Mouse (Mus musculus): ENCODE data around the gene Aldh1l1.

The Aldh1l1 gene

DNA sequence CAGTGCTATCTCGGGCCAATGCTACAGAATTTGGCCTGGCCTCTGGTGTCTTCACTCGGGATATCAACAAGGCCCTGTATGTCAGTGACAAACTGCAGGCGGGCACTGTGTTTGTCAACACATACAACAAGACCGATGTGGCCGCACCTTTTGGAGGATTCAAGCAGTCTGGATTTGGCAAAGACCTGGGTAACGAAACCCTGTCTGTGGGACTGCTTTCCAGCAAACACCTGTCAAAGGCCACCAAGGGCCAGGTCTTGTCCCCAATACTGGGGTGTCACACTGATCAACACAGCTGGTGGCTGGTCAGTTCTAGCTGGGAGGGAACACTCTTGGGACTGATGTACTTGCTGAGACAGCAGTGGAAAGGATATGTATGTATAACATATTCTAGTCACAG lies 112.0 kb downstream of the Aldh1l1 start:
- no peak for DNase-seq

DNA sequence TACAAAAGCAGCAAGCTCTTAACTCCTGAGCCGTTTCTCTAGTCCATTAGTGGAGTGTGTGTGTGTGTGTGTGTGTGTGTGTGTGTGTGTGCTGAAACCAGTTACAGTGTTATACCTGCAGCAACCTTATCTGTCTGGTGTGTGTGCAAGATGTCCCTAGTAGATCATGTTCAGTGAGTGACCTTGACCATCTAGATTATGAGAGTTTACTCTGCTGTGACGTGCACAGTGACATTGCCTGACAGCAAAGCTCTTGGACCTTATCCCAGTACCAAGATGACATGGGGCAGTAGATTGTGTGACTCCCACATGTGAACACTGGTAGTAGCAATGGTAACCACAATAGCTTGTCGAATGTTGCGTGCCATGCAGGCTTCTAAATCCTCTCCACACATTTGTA lies 114.1 kb downstream of the Aldh1l1 start:
- DNase-seq = no peak

DNA sequence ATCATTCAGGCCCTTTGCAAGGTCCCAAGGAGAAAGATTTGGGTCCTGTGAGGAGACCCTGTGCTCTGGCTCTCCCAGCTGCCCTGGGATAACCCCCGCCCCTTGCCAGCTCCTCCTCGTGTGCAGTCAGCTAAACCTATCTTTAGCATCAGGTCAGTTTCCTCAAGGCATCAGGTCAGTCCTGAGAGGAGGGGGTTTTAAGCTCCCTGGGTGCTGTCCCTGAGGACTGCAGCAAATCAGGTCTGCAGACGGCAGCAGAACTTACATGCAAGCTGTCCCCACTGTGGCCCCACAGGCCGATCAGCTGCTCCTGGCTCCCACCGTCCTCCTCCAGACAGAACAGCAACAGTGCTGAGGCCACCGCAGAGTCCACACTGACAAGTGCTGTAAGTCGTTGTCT lies 115.5 kb downstream of the Aldh1l1 start:
- no peak for DNase-seq

DNA sequence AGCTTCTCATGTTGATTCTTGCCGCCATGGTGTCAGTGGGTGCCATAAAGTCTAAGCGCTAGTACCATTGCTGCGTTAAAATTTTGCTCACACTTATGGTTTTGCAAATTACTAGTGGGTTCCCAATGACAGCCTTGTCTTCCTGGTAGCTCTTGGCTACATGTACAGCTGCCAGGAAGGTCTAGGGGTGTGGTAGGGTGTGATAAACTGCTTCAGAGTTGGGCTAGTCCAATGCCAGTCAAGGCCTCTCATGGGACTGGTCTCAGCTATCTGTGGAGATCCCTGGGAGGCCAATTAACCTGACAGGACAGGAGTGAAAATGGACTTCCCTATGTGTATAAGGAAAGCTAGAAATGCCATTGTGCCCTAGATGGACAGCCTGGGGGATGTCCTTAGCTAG lies 116.1 kb downstream of the Aldh1l1 start:
- no peak for DNase-seq

DNA sequence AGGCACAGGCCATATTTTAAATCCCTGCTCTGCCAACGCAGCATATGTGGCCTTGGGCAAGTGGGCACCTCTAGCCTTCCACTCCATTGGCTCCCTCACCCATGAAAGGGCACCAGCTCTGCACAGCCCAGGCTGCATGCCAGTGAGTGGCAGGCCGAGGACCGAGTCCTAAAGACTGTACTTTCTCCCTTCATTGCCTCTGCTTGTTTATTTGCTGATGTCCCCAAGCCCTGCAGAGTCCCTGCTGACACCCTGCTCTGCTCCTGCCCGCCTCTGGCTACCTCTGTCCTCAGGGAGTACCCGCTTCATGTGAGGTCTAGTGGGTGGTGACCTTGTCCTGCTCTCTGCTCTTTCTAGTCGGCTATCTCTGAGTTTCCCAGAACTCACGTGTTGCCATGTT lies 116.9 kb downstream of the Aldh1l1 start:
- DNase-seq = no peak

DNA sequence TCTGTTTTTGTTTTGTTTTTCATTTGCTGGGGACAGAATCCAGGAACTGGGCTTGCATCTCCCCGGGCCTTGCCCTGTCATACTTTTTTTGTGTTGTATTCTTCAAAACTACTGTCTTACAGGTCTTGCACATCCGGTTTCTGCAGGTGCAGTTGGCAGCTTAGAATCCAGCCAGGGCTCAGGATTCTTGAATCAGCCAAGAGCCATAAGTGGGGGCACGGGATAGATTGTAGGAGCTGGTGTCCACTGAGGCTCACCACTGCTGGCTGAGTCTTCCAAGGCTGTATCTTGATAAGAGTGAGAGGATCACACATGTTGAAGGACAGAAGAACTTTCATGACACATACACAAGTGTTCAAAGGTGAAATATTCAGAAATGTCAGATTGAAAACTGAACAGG lies 117.9 kb downstream of the Aldh1l1 start:
- DNase-seq = no peak

DNA sequence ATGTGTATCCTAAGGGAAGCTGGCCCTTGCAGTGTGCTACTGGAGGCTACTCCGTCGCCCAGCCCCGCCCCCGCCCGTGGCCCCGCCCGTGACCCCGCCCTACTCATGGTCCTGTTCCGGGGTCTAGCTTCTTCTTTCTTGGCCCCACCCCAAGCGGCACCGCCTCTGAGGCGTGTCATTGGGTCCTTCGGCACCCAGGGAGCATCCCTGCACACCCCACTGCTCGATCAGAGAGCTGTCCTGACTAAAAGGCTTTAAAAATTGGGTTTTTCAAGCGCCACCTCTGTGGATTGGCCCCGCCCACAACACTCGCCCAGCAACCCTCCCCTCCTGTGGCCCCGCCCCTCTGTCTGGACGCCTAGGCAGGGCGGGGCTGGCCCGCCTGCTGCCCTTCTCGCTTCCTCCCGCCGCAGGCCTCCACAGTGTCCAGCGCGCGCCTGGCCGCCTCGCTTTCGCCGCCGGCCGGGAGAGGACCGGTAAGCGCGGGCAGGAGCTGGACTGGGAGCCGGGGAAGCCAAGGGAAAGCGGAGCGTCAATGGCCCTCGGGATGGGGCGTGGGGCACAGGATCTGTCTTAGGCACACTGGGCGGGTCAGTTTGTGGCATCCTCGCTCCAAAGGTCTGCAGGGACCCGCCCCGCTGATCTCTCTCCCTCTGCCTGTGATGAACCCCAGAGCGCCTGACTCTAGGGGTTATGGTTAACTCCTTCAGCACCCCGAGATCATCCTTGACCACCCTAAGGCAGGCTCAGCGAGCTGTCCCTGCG lies 118.5 kb downstream of the Aldh1l1 start, which contains the start of gene Slc41a3:
Gene Slc41a3, plus strand, starts transcription at position 193 of the 765 bp plus-strand sequence.
- DNase-seq = peak; percentile 91 to 94

DNA sequence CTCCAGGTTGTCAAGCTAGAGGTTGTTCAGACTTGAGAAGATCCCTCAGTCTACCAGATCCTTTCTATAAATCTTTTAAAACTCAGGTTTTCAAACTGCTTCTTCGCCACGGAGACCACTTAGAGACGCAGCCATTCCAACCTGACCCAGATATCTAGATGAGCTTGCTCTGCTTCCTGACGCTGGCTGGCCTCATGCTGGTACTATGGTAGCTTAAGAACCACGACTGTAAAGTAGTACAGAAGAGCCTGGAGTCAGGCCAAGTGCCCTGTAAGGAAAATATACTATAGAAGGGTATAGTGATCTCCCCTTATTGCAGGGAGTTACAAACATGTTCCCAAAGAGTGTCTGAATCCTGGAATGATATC lies 119.1 kb downstream of the Aldh1l1 start:
- DNase-seq = no peak

DNA sequence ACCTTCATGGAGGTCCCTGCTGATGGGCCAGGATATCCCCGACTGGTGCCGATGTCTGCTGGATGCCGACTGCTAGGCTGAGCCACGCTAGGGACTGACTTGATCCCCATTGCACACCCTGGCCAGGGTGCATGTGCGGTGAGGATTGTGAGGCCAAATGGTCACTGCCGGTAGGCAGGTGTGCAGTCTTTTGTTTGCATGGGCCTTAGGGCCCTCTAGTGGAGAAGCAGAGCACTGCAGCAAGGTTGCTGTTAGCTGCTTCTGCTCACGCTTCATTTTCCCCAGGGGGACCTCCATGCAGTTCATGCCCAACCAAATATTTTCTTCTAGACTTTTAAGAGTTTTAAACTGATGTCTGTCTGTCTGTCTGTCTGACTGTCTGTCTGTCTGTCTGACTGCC lies 120.3 kb downstream of the Aldh1l1 start:
- peak; percentile 61 to 63 for DNase-seq

DNA sequence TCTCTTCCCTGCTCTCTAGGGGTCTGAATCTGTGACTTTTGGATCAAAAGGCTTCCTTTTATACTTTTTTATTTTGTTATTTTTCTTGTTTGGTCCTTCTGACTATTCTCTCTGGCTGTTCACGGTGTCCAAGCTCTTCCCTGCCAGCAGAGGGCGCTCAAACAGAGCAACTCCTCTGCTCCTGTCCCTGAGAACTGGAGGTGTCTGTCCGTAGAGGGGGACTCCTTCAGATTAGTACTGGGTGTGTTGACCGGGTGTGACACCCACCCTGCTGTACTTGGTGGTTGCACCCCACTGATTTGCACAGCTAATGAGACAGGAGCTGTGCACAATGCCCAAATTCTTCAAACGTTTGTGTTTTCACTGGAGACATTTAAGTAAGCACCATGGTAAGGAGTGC lies 121.0 kb downstream of the Aldh1l1 start:
- DNase-seq = peak; percentile 45 to 62

DNA sequence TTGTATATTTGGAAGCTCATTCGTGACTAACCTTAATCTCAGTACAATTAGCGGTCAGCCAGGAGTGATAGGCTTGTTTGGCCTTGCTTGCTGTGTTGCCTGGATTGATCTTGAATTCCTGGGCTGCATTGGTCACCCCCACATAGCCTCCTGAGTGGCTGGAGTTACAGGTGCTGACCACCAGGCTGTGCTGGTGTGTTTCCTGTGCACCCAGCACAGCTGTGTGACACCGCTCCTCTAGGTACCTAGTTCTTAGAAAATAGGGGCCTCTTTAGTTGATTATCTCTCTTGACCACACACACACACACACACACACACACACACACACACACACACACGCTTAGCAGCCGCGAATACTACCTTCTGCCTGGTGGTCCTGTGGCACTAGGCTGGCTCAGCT lies 122.0 kb downstream of the Aldh1l1 start:
- no peak for DNase-seq

DNA sequence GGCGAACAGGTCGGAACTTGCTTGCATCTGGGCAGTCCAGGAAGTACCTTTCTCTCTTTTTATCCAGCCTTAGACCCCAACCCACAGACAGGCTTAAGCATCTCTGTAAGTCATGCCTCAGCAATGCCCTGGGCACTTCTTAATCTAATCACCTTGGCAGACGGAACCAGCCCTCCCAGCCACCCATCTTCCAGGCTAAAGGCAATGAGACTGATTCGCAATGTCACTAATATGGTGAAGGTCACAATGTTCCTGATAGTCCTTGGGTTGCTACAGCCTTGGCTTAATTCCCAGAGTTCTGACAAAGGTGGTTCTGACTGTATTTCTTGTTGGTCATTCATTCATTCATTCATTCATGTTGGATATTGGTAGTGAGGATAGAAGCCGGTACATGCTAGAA lies 124.0 kb downstream of the Aldh1l1 start:
- DNase-seq = no peak

DNA sequence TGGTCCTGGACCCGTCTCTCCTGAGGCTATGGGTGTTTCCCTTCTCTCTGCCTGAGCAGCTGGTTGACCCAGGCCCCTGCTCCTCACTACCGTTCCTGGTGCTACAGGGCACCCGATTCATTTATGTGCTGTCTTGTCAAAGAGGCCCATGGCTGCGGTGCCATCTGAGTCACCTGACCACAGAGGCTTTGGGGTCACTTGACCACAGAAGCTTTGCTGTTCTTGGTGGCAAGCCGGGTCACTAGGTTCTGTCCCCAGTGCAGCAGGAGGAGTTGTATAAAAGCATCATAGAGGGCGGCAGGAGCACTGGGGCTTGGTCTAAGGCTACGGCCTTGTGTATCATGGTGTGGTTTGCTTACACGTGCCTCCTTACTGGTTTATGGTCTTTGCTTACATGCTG lies 127.0 kb downstream of the Aldh1l1 start:
- no peak for DNase-seq

DNA sequence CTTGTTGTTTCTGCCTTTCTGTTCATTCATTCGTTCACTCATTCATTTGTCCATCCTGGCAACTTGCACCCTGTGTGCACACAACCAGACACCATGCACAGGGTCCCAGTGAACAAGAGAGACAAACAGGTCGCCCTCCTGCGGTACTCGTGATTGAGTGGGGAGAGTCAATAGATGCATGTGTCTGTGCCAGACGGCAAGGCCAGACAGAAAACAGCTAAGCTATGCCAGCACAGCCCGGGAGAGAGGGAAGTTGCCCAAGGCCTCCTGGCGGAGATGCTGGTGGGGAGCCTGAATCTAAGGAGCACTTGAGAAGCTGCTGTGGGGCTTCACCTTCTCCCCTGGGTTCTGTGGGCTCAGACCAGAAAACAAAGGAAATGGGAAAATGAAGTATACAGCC lies 129.1 kb downstream of the Aldh1l1 start:
- no peak for DNase-seq

DNA sequence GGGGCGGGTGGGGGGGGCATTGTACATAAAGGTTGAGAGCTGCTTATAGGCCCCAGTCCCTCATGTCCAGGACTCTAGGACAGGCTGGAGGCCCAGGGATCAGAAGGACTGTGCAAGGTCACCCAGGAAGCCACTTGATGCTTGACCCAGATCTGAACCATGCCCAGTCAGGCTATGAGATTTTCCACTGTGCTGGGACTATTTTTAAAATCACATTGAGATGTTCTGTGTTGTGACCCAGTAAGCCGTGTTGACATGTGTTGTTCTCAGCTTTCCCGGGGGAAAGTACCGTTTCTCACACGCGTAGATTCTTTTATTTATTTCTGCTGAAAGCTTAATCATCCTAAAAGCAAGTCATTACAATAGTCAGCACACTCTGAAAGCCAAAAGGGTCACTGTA lies 129.8 kb downstream of the Aldh1l1 start:
- DNase-seq = no peak

DNA sequence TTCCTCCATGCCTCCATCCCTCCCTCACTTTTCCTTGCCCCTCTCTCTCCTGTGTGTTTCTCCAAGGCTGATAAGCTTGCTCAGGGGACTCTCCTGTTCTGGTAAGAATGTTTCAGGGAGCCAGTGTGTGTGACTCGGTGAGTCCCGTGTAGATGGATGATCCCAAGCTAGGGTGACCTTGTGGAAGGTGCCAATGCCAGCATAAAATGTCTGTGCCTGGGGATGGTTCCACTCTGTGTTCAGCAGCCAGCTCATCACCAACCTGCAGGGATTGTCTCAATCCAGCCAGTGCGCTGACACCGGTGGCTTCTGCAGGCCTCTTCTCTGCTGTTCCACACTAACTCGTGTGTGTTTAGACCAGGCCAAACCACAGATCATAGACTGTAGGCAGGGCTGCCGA lies 130.3 kb downstream of the Aldh1l1 start:
- no peak for DNase-seq

DNA sequence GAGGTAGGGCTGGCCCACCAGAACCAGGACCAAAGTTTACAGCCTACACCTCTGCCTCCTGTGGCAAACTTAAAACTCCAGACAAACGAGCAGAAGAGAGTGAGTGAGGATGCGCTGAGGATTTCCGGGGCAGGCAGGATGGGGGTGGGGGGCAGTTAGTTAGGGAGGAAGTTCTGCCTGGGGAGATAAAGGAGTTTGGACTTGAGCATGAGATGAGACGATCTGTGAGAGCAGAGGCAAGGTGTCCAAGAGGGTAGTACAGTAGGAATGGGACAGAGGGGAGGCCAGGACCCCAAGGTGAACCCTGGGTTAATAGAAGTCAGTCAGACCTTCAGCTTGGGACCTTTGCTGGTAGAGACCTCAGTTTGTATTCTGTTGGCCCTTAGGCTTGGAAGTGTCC lies 132.0 kb downstream of the Aldh1l1 start:
- no peak for DNase-seq

DNA sequence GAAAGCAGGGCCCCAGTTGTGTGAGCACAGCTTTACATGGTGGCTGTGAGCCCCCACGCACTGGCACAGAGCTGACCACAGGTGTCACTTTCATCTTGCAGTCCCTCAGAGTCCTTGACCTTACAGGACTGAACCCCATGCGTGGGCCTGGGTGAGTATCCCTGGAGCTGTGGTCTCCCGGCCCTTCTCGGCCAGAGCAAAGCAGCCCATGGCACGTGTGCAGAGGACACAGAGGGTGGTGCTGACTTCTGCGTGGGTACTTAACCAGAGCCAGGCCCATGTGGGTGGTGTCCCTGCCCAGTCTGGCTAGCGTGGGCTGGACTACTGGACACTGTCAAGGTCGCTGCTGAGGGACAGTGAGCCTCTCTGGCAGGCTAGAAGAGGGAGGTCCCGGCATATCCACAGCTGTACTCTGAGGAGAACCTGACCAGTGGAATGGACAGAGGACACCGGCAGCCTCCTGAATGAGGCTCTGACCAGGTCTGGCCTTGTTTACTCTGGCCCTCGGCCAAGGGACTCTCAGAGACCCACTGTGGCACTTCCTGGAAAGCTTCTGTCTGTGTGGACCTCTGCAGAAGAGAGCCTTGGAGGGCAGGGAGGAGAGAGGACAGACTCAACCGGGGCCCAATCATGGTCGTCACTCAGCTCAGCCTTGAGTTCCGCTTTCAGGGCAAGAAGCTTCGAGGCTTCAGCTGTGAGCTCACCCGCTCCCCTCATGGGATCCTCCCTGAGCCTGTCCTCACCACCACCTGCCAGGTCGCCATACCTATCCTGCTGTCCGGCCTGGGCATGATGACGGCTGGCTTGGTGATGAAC lies 132.8 kb downstream of the Aldh1l1 start:
- DNase-seq = peak; percentile 49 to 63

DNA sequence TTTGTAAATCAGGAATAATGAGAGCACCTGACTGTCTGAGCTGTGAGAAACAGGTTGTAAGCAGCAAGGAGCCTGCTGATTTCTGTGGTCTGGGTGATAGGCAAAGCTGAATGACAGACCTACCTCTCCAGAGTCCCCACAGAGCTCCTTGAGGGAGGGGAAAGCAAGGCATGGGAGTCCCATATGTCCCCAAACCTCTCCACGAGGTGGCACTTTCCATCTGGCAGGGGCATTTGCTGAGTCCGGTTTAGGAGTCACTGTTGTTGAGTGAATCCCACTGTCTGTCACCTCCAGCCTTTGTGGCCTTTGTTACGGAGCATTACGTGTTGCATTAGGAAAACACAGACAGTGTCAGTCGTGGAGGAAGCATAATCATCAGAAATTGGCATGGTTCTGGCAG lies 133.7 kb downstream of the Aldh1l1 start:
- no peak for DNase-seq

DNA sequence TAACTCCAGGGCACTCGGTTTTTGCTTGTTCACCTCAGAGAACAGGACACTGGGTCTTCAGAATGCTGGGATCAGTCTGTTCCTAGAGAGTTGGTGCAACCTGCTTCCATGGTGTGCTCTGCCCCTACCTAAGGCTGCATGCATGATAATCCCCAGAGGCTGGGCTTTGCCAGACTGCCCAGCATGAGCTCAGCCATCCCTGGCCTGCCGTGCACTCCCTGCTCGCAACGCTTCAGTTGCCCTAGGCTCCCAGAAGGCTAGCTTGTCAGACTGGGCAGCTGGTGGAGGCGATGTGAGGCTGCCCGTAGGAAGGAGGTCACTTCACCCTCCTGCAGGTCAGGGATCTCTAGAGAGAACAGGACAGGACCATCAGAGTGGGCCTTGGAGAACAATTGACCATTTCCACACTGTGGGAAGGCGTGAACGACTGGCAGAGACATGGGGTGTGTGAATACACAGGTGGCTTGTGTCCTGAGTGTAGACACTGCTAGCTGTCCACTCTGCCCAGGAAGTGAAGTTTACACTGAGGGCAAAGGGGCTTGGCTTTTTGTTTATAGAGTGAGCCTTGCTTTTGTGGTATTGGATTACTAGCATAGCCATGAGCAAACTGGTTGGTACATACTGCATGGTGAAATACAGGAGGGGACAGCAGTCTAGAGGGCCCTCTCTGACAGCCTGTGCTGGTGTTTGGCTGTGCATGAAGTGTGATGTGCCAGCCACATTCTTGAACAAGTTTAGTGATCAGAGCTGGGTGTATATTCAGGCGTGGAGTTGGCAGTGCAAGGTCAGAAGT lies 134.8 kb downstream of the Aldh1l1 start:
- DNase-seq = no peak

DNA sequence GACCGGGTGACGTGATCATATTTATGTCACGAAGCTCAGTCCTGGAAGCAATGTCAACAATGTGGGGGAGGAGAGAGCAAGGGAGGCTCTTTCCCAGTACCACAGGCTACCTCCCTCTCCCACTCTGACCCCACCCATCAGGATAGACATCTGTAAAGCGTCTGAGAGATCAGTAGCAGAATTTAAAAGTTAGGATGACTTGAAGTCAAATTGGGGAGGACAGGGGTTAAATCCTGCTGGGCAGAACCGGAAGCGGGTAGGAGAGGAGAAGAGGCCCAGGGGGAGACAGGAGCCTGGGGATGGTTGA lies 135.3 kb downstream of the Aldh1l1 start:
- DNase-seq = no peak

DNA sequence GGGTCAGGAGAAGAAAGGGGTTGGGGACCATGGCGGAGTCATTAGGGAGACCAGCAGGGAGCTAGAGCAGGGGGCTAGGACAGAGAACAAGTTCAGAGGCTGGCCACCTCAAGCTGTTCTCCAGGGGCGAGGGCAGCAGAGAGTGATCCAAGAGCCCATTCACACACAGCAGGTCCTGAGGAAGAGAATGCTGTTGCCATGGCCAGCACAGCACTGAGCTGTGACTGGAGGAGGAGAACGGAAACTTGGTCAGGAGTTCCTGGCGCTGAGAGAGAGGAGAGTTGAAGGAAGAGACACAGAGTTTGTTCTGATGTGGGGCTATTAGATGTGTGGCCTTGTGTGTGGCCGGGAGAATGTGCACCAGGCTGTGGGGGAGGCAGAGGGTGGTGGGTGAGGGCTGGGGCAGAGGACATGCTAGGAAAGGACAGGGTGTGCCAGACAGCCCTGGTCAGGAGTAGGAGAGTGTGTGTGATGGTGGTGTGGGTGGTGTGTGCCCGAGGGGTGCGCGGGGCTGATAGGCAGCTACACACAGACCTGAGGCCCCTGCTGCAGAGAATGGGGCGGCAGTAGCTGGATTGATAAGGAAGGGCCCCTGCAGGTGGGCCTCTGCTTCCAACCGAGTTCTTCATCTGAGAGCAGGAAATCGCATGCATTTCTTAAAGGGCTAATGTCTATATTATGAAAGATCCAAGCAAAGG lies 136.7 kb downstream of the Aldh1l1 start:
- no peak for DNase-seq

DNA sequence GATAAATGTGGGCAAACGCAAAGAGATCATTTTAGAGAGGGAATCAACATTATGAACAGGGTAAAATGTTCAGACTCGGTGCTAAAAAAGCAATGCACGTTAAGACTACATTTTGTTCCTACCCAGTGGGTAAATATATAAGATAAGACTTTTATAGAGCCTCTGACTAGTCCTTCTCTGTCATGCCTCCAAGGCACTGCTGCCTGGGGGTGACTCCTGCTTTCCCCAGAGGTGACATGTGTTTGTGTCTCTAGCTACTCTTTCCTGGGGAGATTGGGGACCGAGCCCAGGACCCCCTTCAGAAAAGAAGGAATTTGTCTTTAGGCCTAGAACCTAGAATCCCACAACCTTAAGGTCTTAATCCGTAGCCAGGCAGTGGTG lies 137.2 kb downstream of the Aldh1l1 start:
- no peak for DNase-seq

Data from lung, adult 18-20 months (tissue).